ENCODE assay signal across 9 mouse cellular contexts in genomic region chr10:83914401-83915132, GRCm38 (mm10).
DNase-seq lines count a peak whose midpoint lies in the region; ATAC-seq and TF ChIP-seq lines count a peak whose summit lies in the region.
"Had no signal": no experiment of that assay in that cellular context is flagged by ENCODE, and none has a peak within 500 bp of the region (broad histone marks: within the 10 kb centered on the region; RNA-seq: fewer than 3 reads in every experiment).

No protein-coding gene starts in this region.

- H3K27me3 ChIP-seq in forebrain, embryonic 16.5 days (replicated peaks; ENCODE audit: control insufficient read depth, insufficient read depth, low read length) = no peaks in the 10 kb centered on the region
- no peaks in the 10 kb centered on the region for H3K27me3 ChIP-seq in limb, embryonic 12.5 days

- no peak overlapping the region for H3K4me3 ChIP-seq in forebrain, embryonic 16.5 days (replicated peaks; ENCODE audit: low read length)
- H3K4me3 ChIP-seq in limb, embryonic 12.5 days (replicated peaks) = no peak overlapping the region
- no peak overlapping the region for H3K4me3 ChIP-seq in gastrocnemius, adult 2 months
- H3K4me3 ChIP-seq: left cerebral cortex, adult 2 months had no signal

- peak overlapping the region; percentile 22; the same call in 1 of the 2 replicates for H3K9ac ChIP-seq in forebrain, embryonic 16.5 days (replicated peaks; ENCODE audit: low read depth, low read length)
- no peak overlapping the region for H3K9ac ChIP-seq in limb, embryonic 12.5 days (replicated peaks)

- H3K27ac ChIP-seq in forebrain, embryonic 16.5 days (ENCODE audit: low read length) = no peak overlapping the region
- H3K27ac ChIP-seq in limb, embryonic 12.5 days = peak overlapping the region; percentile 84; the same call in 1 of the 2 replicates
- no peak overlapping the region for H3K27ac ChIP-seq in gastrocnemius, adult 2 months
- H3K27ac ChIP-seq: left cerebral cortex, adult 2 months had no signal

- WGBS in forebrain, embryonic 16.5 days = 33% methylated on average over 12 of the region's 12 CpGs
- WGBS in limb, embryonic 12.5 days = 8% methylated on average over 12 of the region's 12 CpGs

- peak; percentile 31 for DNase-seq in kidney, adult 11 months
- no peak for DNase-seq in kidney, adult 9 months
- peak; percentile 72 for DNase-seq in retina, embryonic 14.5 days (ENCODE audit: low spot score)
- DNase-seq in gastrocnemius, adult 2 months = no peak

- no peak overlapping the region for H3K4me2 ChIP-seq in forebrain, embryonic 16.5 days (ENCODE audit: low read length)
- peak overlapping the region; percentile 11; the same call in 1 of the 2 replicates for H3K4me2 ChIP-seq in limb, embryonic 12.5 days

- TF ChIP-seq CTCF in gastrocnemius, adult 2 months (IDR thresholded peaks at IDR 0.05) = no peak

- H3K4me1 ChIP-seq in forebrain, embryonic 16.5 days (replicated peaks; ENCODE audit: control insufficient read depth, insufficient read depth, low read length) = peaks cover 9% of the 10 kb centered on the region
- H3K4me1 ChIP-seq in limb, embryonic 12.5 days (replicated peaks) = peaks cover 24% of the 10 kb centered on the region

- no peak for ATAC-seq in forebrain, embryonic 16.5 days
- ATAC-seq in limb, embryonic 12.5 days (ENCODE audit: insufficient number of reproducible peaks, insufficient read depth, low FRiP score, low TSS enrichment, low read depth) = peak; percentile 42; the same call in 1 of the 2 replicates
- ATAC-seq in inflammation-experienced regulatory T-cells, adult 6 months = no peak
- no peak for ATAC-seq in monocyte, adult 5-6 weeks (replicated peaks; ENCODE audit: insufficient number of reproducible peaks, low FRiP score, low TSS enrichment, poor library complexity, severe bottlenecking)

- intact Hi-C loops in gastrocnemius, adult 2 months (cut with DNase I) = no loop called here

- H3K9me3 ChIP-seq in forebrain, embryonic 16.5 days (ENCODE audit: control insufficient read depth, low read length) = no peaks in the 10 kb centered on the region
- 0 out of 2 replicates have a peak, but pooled peaks cover 2% of the 10 kb centered on the region for H3K9me3 ChIP-seq in limb, embryonic 12.5 days

- no peaks in the 10 kb centered on the region for H3K36me3 ChIP-seq in forebrain, embryonic 16.5 days (ENCODE audit: control insufficient read depth, insufficient read depth)
- no peaks in the 10 kb centered on the region for H3K36me3 ChIP-seq in limb, embryonic 12.5 days

Comparison
In these comparisons a context has a peak if more than half of its experiments do, and no peak if none do; other contexts are left out.
1. DNase-seq: peak in kidney, adult 11 months (single experiment) and retina, embryonic 14.5 days (single experiment); none in kidney, adult 9 months (single experiment) and gastrocnemius, adult 2 months (single experiment).